Mouse (Mus musculus) cerebellum, adult 9-10 months (tissue): ENCODE data around the gene Plin2.
A peak's percentile ranks its signal among the peaks of the same experiment; 100 is the strongest.

Source experiments
- DNase-seq: peaks from one replicate; pipeline ENCODE4 v3.0.0; 2022

Gene Plin2

GRCm38 (mm10) chr4:86669780-86670201 is at the start of gene Plin2:
Gene Plin2, minus strand, starts transcription at chr4:86670060.
- DNase-seq, result peak; percentile 59

DNA sequence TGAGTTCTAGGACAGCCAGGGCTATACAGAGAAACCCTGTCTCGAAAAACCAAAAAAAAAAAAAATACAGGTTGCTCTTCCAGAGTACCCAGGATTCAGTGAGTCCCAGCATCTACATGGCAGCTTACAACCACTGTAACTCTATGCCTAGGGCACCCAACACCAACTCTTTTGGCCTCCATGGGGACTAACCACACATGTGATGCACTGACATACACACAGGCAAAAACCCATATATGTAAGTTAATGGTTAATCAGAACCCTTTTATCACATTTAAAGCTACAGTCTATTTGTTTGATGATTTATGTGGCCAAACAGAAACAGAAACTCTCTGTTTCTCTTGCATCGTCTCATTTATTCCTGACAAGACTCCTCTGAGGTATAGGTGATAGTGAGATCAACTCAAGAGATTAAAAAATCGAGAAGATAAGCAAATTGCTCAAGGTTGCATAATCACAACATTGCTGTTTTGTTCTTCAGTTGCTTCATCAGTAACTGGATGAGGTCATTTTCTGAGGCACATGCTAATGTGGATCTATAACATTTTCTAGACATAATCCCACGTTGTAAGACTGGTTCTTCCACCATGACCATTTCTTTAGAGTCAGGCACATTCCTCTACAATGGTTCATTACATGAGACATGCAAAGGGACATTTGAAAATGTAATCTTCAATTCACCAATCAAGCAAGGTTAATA is 49.2 kb upstream of the Plin2 start:
- DNase-seq, result no peak

GRCm38 (mm10) chr4:86717176-86717575 is 47.3 kb upstream of the Plin2 start:
- no peak for DNase-seq

GRCm38 (mm10) chr4:86715341-86715740 is 45.5 kb upstream of the Plin2 start:
- no peak for DNase-seq

GRCm38 (mm10) chr4:86713518-86713917 is 43.7 kb upstream of the Plin2 start:
- DNase-seq, result no peak

DNA sequence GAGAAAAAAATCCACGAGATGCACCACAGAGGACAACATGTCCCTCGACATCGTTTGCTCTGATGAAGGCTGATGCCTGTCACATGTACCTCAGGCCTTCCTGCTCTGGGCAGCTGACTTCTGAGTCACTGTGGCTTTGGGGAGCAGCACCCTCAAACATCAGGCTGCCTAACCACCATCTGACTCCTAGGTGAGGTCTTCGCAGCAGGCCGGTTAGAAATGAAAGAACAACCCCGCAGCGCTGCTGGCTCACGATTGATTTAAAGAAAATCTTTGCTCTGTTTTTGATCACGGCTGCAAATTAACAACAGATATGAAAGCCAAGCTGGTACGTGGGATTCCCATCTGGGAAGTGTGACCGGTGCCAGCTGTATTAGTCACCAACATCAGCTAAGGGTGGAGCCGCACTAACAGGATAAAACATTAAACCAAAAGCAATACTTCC is 42.9 kb upstream of the Plin2 start:
- DNase-seq, result no peak

- DNase-seq, result no peak
These were observed 40.9 kb upstream of the Plin2 start for GRCm38 (mm10) chr4:86710666-86711215.

- peak; percentile 85 for DNase-seq
These were observed 40.3 kb upstream of the Plin2 start for GRCm38 (mm10) chr4:86710034-86710650.

GRCm38 (mm10) chr4:86708801-86709200 is 38.9 kb upstream of the Plin2 start:
- no peak for DNase-seq

GRCm38 (mm10) chr4:86699161-86699865 is 29.5 kb upstream of the Plin2 start:
- DNase-seq, result no peak

DNA sequence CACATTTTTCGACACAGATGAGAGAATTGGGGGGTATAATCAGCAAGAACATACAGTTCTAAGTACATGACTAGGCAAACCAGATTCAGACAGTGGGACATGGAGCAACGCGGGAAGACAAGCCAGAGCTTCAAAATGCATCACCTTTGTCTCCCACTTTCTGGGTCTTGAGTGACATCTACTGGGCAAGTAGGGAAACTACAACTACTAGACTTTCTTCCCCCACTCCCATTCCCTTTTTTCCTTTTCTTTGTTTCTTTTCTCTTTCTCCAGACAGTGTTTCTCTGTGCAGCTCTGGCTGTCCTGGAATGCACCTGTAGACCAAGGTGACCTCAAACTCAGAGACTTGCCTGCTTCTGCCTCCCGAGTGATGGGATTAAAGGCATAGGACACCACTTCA is 27.0 kb upstream of the Plin2 start:
- peak; percentile 69 for DNase-seq

DNA sequence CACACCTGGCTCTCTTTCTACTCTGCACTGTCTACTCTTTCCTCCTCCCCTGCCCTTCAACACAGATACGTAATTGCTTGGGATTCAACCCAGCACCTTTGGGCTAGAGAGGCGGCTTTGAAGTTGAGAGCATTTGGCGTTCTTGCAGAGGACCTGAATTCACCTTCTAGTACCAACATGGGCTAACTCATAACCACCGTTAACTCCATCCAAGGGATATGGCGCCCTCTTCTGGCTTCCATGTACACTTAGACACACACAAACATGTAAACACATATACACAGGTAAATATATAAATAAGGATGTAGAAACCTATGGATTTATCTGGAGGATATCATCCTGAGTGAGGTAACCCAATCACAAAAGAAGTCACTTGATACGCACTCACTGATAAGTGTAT is 25.2 kb upstream of the Plin2 start:
- DNase-seq, result peak; percentile 52

DNA sequence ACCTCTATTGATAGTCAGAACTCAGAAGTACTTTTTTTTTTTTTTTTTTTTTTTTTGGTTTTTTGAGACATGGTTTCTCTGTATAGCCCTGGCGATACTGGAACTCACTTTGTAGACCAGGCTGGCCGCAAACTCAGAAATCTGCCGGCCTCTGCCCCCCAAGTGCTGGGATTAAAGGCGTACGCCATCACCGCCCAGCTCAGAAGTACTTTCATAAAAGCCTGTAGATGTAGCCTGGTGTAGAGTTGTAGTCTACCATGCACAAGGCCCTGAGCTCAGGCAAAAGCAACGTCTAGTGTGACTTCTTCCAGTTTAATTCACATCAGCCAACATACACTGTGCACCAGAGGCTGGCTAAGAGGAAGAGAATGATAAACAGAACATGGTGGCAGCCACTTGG is 23.1 kb upstream of the Plin2 start:
- no peak for DNase-seq

DNA sequence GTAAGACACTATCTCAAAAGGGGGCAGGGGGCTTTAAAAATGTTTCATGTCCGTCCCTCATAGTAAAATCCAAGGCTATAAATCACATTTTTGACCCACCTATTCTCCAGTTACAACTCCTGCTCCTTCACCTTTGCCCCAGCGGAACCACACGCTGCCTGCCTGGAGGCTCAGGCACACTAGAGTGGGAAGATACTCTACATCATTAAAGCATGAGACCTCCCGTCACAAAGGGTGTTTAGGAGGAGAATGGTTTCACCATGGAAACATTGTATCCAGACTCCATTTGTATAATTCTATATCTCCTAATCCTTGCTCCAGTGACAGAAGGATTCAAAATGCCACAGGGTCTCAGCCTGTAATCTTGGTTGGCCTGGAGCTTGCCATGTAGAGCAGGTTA is 21.4 kb upstream of the Plin2 start:
- no peak for DNase-seq

DNA sequence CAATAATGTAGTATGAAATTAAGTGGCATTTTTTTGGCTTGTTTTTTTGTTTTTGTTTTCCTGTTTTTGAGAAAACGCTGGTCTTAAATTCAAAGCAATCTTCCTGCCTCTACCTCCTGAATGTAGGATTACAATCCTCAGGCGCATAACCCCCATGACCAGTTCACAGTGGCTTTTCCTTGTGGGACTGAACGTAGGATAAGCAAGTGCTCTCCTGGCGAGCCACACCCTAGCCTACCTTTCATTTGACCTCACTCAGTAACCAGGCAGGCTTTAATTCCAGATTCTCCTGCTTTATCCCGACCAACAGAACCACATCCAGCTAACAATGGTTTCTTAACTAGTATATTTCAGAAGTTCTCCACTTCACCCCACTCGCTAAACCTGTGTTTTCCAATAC is 20.9 kb upstream of the Plin2 start:
- no peak for DNase-seq

GRCm38 (mm10) chr4:86690194-86690593 is 20.3 kb upstream of the Plin2 start:
- DNase-seq, result no peak

DNA sequence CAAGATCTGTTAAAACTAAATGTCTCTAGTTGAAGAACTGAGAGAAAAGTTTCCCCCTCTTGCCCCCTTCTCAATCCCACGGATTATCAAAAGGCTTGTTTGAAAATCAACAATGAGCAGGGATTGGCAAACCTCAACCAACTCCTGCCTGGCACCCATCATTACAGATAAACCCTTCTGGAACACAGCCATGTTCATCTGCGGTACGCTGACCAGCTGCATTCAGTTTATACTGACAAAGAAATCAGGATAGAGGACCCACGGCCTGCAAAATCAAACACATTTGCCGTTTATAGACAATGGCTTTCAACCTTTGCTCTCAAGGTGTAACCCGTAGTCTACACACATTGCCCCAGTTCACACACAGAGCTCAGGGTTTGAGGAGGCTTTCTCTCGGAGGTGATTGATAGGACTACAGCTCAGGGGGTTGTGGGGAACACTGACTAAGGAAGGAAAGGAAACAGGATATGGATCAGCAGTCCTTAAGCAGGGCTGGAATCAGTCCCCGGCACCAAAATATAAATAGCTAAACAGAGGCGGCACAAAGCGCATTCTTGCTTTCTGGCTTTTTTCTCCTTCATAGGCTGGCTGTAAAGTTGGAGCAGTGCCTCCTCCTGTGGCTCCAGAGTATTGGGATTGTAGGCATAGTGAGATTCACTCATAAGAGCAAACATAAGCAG is 19.3 kb upstream of the Plin2 start:
- no peak for DNase-seq

- DNase-seq, result no peak
These were observed 16.7 kb upstream of the Plin2 start for GRCm38 (mm10) chr4:86686564-86686963.

- no peak for DNase-seq
These were observed 16.1 kb upstream of the Plin2 start for GRCm38 (mm10) chr4:86686009-86686366.

DNA sequence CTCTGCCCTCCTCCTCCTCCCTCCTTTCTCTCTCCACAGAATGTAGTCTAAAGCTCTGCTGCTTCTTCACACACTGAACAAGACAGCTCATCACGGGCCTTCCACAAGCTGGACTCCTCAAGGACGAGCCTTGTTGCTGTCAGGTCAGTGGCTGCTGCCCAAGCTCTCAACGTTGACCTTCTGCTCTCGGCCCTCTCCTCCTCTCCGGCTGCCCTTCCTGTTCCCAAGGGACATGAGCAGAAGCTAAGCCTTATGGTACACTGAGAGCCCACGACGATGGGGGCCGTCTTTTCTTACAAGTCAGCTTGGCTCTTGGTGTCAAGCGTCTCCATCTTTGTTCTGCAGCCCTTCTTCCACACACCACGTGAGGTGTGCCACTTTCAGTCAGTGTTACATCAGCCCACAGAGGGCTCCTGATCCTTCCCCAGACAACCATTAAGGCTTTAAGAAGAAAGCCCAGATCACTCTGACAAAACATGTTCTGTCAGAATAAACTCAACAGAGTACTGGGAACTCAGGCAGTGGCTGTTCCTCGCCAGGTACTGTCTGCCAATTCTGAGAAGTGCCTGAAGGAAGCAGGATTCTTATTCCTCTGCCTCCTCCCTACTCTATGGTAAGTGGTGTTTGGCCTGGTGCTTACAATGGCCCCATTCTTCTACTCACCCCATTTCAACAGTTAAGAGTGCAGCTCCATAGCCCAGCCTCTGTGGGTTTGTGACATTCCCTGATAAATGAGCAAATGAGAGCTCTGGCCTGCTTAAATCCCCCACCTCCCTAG is 15.6 kb upstream of the Plin2 start:
- DNase-seq, result no peak

DNA sequence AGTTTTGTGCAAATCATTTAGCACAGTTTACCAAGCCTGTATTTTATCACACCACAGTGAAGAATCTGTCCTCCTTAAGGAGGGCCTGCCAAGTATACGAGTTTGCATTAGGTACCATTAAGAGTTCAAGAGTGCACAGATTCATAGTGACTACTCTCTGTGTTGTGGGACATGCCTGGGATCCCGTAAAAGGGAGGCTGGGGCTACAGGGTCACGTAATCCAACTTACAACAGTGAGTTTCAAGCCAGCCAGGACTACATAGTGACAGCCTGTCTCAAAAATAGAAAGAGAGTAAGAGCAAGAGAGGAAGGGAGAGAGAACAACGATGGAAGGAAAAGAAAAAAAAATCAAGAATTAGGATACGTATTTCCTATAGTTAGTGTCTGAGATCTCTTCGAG is 14.9 kb upstream of the Plin2 start:
- DNase-seq, result no peak

DNA sequence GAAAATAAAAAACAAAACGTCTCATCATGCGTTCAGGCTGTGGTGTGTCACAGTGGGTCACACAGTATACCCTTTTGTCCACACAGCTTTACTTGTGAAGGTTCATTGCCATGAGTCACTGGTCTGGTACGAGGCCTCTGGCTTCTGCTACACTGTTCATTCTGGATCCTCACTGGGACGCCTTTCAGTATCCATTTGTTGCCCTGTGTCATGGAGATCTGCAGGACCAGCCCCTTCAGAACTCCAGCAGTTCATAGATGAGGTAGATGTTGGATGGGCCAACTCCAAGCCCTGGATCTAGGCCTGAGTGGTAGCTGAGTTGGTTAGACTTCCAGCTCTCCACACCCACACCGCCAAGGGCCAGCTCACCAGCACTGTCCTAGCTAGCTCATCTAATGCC is 13.9 kb upstream of the Plin2 start:
- DNase-seq, result no peak

GRCm38 (mm10) chr4:86683280-86683679 is 13.4 kb upstream of the Plin2 start:
- no peak for DNase-seq
